Mouse (Mus musculus) adrenal gland, postnatal 14 days (tissue): ENCODE measurements around the gene Ergic1. TPM values are rescaled to one million over a fixed set of nuclear protein-coding genes. Genes with fewer than 3 reads are reported as not detected.

Experiments used
- DNase-seq: peaks from one replicate; pipeline ENCODE4 v3.0.0; 2021; ENCODE audit warnings: mixed read lengths
- total RNA-seq: library from RNA; stranded (reverse); gene quantifications from 2 replicates; pipeline ENCODE4 v1.2.3, GENCODE M21; 2021

Ergic1 gene
- total RNA-seq, 1 experiment from 2014 or later, result 143 TPM

- no peak for DNase-seq
Observed at GRCm38 (mm10) chr17:26575786-26576690, 14.7 kb downstream of the Ergic1 start.

GRCm38 (mm10) chr17:26576833-26577232 is 15.5 kb downstream of the Ergic1 start:
- DNase-seq, result peak; percentile 83

- DNase-seq, result no peak
Observed at GRCm38 (mm10) chr17:26577309-26577708, 16.0 kb downstream of the Ergic1 start.

GRCm38 (mm10) chr17:26578162-26578561 is 16.9 kb downstream of the Ergic1 start:
- DNase-seq, result no peak

- DNase-seq, result no peak
Observed at GRCm38 (mm10) chr17:26578771-26579170, 17.5 kb downstream of the Ergic1 start.

GRCm38 (mm10) chr17:26579396-26579795 is 18.1 kb downstream of the Ergic1 start:
- DNase-seq, result no peak

GRCm38 (mm10) chr17:26580873-26581401 is 19.6 kb downstream of the Ergic1 start:
- no peak for DNase-seq

- peak; percentile 88 for DNase-seq
Observed at GRCm38 (mm10) chr17:26582297-26582696, 21.0 kb downstream of the Ergic1 start.

- DNase-seq, result no peak
Observed at GRCm38 (mm10) chr17:26583056-26583455, 21.8 kb downstream of the Ergic1 start.

GRCm38 (mm10) chr17:26583606-26584005 is 22.3 kb downstream of the Ergic1 start:
- DNase-seq, result peak; percentile 43

GRCm38 (mm10) chr17:26584063-26584462 is 22.8 kb downstream of the Ergic1 start:
- no peak for DNase-seq

GRCm38 (mm10) chr17:26584558-26585136 is 23.4 kb downstream of the Ergic1 start:
- peak; percentile 86 for DNase-seq

- no peak for DNase-seq
Observed at GRCm38 (mm10) chr17:26587961-26588487, 26.7 kb downstream of the Ergic1 start.

GRCm38 (mm10) chr17:26592510-26592909 is 31.2 kb downstream of the Ergic1 start:
- DNase-seq, result peak; percentile 80

GRCm38 (mm10) chr17:26593199-26593598 is 31.9 kb downstream of the Ergic1 start:
- no peak for DNase-seq

GRCm38 (mm10) chr17:26594171-26594570 is 32.9 kb downstream of the Ergic1 start:
- DNase-seq, result no peak

- no peak for DNase-seq
Observed at GRCm38 (mm10) chr17:26594958-26595357, 33.7 kb downstream of the Ergic1 start.

GRCm38 (mm10) chr17:26595448-26596167 is 34.3 kb downstream of the Ergic1 start:
- peak; percentile 59 for DNase-seq

- peak; percentile 65 for DNase-seq
Observed at GRCm38 (mm10) chr17:26596168-26596658, 34.9 kb downstream of the Ergic1 start.

- no peak for DNase-seq
Observed at GRCm38 (mm10) chr17:26596856-26597481, 35.7 kb downstream of the Ergic1 start.

- no peak for DNase-seq
Observed at GRCm38 (mm10) chr17:26598845-26599244, 37.6 kb downstream of the Ergic1 start.
